Mouse (Mus musculus) stomach, postnatal 0 days (tissue): ENCODE results near the gene Rsrp1. TPM values are rescaled to one million over a fixed set of nuclear protein-coding genes. Genes with fewer than 3 reads are reported as not detected.

Experiments used
- ATAC-seq: fragments of 200-750 bp; cut with Nextera tagmentation; 2 replicates; pipeline ENCODE4 v1.8.0; 2017; ENCODE audit not compliant: low FRiP score, low TSS enrichment
- DNase-seq: peaks from one replicate; pipeline ENCODE4 v3.0.0-alpha.2; 2016; ENCODE audit warnings: low spot score
- H3K27ac ChIP-seq: fragments of 300-500 bp; sonication (generic); replicated peaks from 2 replicates; pipeline ENCODE4 v1.5.1; 2014; ENCODE audit warnings: mild to moderate bottlenecking, control low read depth
- H3K27me3 ChIP-seq: fragments of 300-500 bp; sonication (generic); 2 replicates; pipeline ENCODE4 v1.6.1; 2014; ENCODE audit warnings: low read length; ENCODE audit not compliant: control insufficient read depth, insufficient read depth
- H3K36me3 ChIP-seq: fragments of 300-500 bp; sonication (generic); 2 replicates; pipeline ENCODE4 v1.6.1; 2014; ENCODE audit warnings: low read length, mixed read lengths; ENCODE audit not compliant: control insufficient read depth, insufficient read depth
- H3K4me1 ChIP-seq: fragments of 300-500 bp; sonication (generic); replicated peaks from 2 replicates; pipeline ENCODE4 v1.6.1; 2014; ENCODE audit warnings: antibody characterized with exemption; ENCODE audit not compliant: control insufficient read depth, insufficient read depth
- H3K4me2 ChIP-seq: fragments of 300-500 bp; sonication (generic); replicated peaks from 2 replicates; pipeline ENCODE4 v1.6.1; 2014; ENCODE audit warnings: low read depth, mild to moderate bottlenecking, control low read depth, moderate library complexity
- H3K4me3 ChIP-seq: fragments of 300-500 bp; sonication (generic); 2 replicates; pipeline ENCODE4 v1.5.1; 2014; ENCODE audit warnings: low read depth, low read length, control low read depth
- H3K9ac ChIP-seq: fragments of 300-500 bp; sonication (generic); 2 replicates; pipeline ENCODE4 v1.6.1; 2014; ENCODE audit warnings: mild to moderate bottlenecking, low read length, control low read depth, mixed read lengths
- H3K9me3 ChIP-seq: fragments of 300-500 bp; sonication (generic); 2 replicates; pipeline ENCODE4 v1.6.1; 2016; ENCODE audit warnings: low read length; ENCODE audit not compliant: control insufficient read depth
- CTCF ChIP-seq: IDR thresholded peaks from 2 replicates; pipeline ENCODE4 v1.5.1; 2016; ENCODE audit warnings: antibody characterized with exemption, low read depth, mild to moderate bottlenecking, moderate library complexity
- EP300 ChIP-seq: optimal IDR thresholded peaks from 2 replicates; pipeline ENCODE3; 2016; ENCODE audit warnings: antibody characterized with exemption
- WGBS: fragments of 180-500 bp; shearing (Covaris S2); extraction: QIAGEN DNeasy Blood & Tissue Kit; methylation state at CpG from one replicate; pipeline ENCODE4 v1.1.7; 2014; 5-methylcytosine and 5-hydroxymethylcytosine counted together
- polyA plus RNA-seq: library from polyadenylated mRNA; unstranded; fragments of >200 nt; fragmentation: Nextera tagmentation; extraction: Ambion mirVana; gene quantifications from 2 replicates; pipeline ENCODE4 v1.2.1, GENCODE M21; 2015

Rsrp1 gene
- polyA plus RNA-seq, 1 experiment from 2014 or later = 283 TPM

- Histone ChIP-seq H3K27me3 (no peaks in the 10 kb centered on the region), H3K9me3 (no peaks in the 10 kb centered on the region), H3K36me3 (no peaks in the 10 kb centered on the region), H3K4me1 (no peaks in the 10 kb centered on the region), H3K27ac (no peak overlapping the region), H3K4me2 (peak overlapping the region; percentile 25; the same call in 1 of the 2 replicates), H3K4me3 (no peak overlapping the region), H3K9ac (no peak overlapping the region)
- TF ChIP-seq CTCF (peak; percentile 77), EP300 (no peak)
- ATAC-seq = peak; percentile 43; the same call in 1 of the 2 replicates
- WGBS = 29% methylated on average over 19 of the region's 19 CpGs
- peak; percentile 66 for DNase-seq
These were observed 39.8 kb downstream of the Rsrp1 start for GRCm38 (mm10) chr4:134963021-134963776.

DNA sequence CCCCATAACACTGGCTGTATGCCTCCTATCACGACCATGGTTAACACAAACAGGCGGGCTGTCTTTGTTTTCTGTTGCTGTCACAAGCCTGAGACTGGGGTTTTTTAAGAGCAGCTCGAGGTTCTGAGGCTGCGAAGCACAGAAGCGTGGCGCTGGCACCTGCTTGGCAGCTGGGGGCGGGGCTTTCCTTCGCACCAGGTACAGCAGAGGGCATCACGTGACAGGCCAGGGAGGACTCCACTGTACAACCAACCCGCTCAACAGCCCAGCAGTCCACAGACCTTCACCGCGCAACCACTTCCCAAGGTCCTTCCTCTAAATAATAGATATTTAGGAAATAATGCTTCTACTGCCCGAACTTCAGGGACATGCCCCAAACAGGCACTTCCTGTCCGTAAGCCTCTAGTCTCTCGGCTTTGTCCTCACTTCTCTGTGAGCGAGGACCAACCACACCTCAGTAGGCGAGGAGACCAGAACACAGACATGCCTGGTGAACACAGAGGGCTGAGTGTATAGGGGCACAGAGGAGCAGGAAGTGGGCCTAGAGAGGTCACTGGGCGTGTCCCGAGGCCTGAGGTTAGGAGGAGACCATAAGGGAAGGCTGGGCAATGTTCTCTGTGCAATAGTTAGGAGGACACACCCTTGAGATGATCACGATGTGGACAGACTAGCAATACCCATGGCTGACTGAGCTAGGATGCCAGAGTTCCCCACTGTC lies 44.7 kb downstream of the Rsrp1 start:
- peak; percentile 33 for DNase-seq

GRCm38 (mm10) chr4:134968605-134968976 lies 45.2 kb downstream of the Rsrp1 start:
- no peak overlapping the region for H3K4me3 ChIP-seq
- WGBS = 77% methylated on average over 18 of the region's 18 CpGs
- no peaks in the 10 kb centered on the region for H3K27me3 ChIP-seq
- TF ChIP-seq CTCF (no peak), EP300 (no peak)
- ATAC-seq (peak; percentile 19; the same call in 1 of the 2 replicates), DNase-seq (no peak)
- H3K9me3 ChIP-seq = no peaks in the 10 kb centered on the region
- no peak overlapping the region for H3K27ac ChIP-seq
- no peak overlapping the region for H3K9ac ChIP-seq
- no peaks in the 10 kb centered on the region for H3K4me1 ChIP-seq
- no peaks in the 10 kb centered on the region for H3K36me3 ChIP-seq
- no peak overlapping the region for H3K4me2 ChIP-seq

More for the DNA sequence above, 44.7 kb downstream of the Rsrp1 start:
- no peaks in the 10 kb centered on the region for H3K4me1 ChIP-seq
- peak; percentile 50; the same call in 1 of the 2 replicates for ATAC-seq
- no peaks in the 10 kb centered on the region for H3K27me3 ChIP-seq
- no peak overlapping the region for H3K4me3 ChIP-seq
- no peak overlapping the region for H3K27ac ChIP-seq
- H3K36me3 ChIP-seq = no peaks in the 10 kb centered on the region
- TF ChIP-seq CTCF (no peak), EP300 (no peak)
- no peak overlapping the region for H3K9ac ChIP-seq
- no peaks in the 10 kb centered on the region for H3K9me3 ChIP-seq
- no peak overlapping the region for H3K4me2 ChIP-seq
- WGBS = 66% methylated on average over 20 of the region's 20 CpGs

- H3K36me3 ChIP-seq = no peaks in the 10 kb centered on the region
- no peaks in the 10 kb centered on the region for H3K27me3 ChIP-seq
- DNase-seq = peak; percentile 87
- H3K9me3 ChIP-seq = no peaks in the 10 kb centered on the region
- H3K4me2 ChIP-seq = 0 out of 2 replicates have a peak overlapping the region, but pooled peaks have one; percentile 12
- H3K4me3 ChIP-seq = no peak overlapping the region
- TF ChIP-seq CTCF (peak; percentile 75), EP300 (no peak)
- 26% methylated on average over 14 of the region's 14 CpGs for WGBS
- H3K9ac ChIP-seq = no peak overlapping the region
- H3K4me1 ChIP-seq = no peaks in the 10 kb centered on the region
- peak; percentile 94 for ATAC-seq
- H3K27ac ChIP-seq = peak overlapping the region; percentile 80
These were observed 52.0 kb downstream of the Rsrp1 start for GRCm38 (mm10) chr4:134975261-134975928.

DNA sequence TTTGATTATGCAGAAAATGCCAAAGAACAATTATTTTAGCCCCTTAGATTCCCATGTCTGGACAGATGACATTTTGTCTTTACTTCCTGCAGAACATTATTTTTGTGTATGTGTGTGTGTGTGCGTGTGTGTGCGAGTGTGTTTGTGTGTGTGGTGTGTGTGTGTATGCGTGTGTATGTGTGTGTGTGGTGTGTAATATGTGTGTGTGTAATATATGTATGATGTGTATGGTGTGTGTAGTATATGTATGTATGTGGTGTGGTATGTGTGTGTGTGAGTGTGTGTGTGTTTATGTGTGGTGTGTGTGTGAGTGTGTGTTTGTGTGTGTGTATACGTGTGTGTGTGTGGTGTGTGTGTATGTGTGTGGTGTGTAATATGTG lies 52.5 kb downstream of the Rsrp1 start:
- no peaks in the 10 kb centered on the region for H3K27me3 ChIP-seq
- ATAC-seq = no peak
- peak overlapping the region; percentile 80 for H3K27ac ChIP-seq
- 79% methylated on average over 4 of the region's 4 CpGs for WGBS
- H3K4me1 ChIP-seq = no peaks in the 10 kb centered on the region
- no peak overlapping the region for H3K4me2 ChIP-seq
- H3K4me3 ChIP-seq = no peak overlapping the region
- DNase-seq = no peak
- TF ChIP-seq EP300 = no peak
- TF ChIP-seq CTCF = no peak
- H3K9me3 ChIP-seq = no peaks in the 10 kb centered on the region
- H3K9ac ChIP-seq = no peak overlapping the region
- H3K36me3 ChIP-seq = no peaks in the 10 kb centered on the region

Other genes starting within 250 kb of the Rsrp1 start
- gene Man1c1, start 219.3 kb upstream of the Rsrp1 start, polyA plus RNA-seq = 1.5 TPM in 2 replicates
- 18.8 and 19.5 TPM in 2 replicates for gene Ldlrap1, start 155.6 kb upstream of the Rsrp1 start, polyA plus RNA-seq
- 20.8 and 24.1 TPM in 2 replicates for gene Maco1, start 70.2 kb upstream of the Rsrp1 start, polyA plus RNA-seq
- gene Rhd, start 59.1 kb upstream of the Rsrp1 start, polyA plus RNA-seq = 0.47 TPM in 2 replicates
- gene Tmem50a, start 8.6 kb upstream of the Rsrp1 start, polyA plus RNA-seq = 187 and 193 TPM in 2 replicates
- gene Syf2, start 7.3 kb downstream of the Rsrp1 start, polyA plus RNA-seq = 74.1 and 77.9 TPM in 2 replicates
- gene Runx3, start 197.1 kb downstream of the Rsrp1 start, polyA plus RNA-seq = 0.13 and 0.25 TPM in 2 replicates